Mouse (Mus musculus) T-helper 2 cell (primary cell): Measurements from ENCODE around the gene Kng1.

Experiments used
- in situ Hi-C: fragments of 300-600 bp; cut with MboI, MseI; formaldehyde crosslinking; loops from one replicate; pipeline ENCODE4 v1.15.1; 2025; ENCODE audit warnings: high pct_unique_total_duplicates

Gene Kng1

DNA sequence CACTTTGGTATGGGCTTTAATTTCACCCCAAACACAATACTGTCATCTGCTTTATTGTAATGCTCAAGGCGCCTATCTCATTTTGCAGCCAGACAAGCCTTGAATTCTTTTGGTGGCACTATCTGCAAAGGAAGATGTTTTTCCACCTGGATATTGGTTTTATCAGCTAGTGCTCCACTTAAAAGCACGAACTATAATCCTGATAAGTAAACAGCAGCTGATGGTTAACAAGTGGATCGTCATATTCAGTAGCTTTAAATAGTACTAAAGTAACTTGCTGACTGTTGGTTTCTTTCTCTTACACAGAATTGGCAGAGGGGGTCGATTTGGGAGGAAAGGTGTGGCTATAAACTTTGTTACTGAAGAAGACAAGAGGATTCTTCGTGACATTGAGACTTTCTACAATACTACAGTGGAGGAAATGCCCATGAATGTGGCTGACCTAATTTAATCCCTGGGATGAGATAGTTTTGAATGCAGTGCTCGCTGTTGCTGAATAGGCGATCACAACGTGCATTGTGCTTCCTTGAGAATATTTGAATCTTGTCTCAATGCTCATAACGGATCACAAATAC is 55.3 kb downstream of the Kng1 start:
- in situ Hi-C loops: loop anchor here (5.0 to 25.0 kb wide), 2 partner anchors 59 to 851 kb away; partner anchors contain the start of gene Tra2b

DNA sequence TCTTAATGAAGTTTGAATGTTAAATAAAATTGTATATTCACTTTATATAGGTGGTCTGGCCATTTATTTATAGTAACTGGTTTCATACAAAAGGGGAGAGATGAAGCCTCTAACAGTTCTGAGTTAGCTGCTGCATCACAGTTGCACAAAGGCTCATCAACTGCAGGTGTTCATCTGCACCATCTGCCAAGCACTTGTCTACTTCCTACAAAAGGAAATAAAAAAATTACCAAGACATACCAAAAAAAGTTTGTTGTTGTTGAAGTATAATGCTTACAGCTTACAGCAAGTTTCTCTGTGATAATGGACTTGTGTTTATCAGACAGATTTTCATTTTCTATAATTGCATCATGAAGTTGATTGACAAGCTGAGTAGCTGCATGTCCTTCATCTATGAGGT is 56.2 kb downstream of the Kng1 start:
- in situ Hi-C loops: loop anchor here (5.0 to 25.0 kb wide), 2 partner anchors 58 to 852 kb away; partner anchors contain the start of gene Tra2b

GRCm38 (mm10) chr16:23114339-23115171 is 56.9 kb downstream of the Kng1 start:
- in situ Hi-C loops: loop anchor here (5.0 to 25.0 kb wide), 2 partner anchors 58 to 852 kb away; partner anchors contain the start of gene Tra2b

DNA sequence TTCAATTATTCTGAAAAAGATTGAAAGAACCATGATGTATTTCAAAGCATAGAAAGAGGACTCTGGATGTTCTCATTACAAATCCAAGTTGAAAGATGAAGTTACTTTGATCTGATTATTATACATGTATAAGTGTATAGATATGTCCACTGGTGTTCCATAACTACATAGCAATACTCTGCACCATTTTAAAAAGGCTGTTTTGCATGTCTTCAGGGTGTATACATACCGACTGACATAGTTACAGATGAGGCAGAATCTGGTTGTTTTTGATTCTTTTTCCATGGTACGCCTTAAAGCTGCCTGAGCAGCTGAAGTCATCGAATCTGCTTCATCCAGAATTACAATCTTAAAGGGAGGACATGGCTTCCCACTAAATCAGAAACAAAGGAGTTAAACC is 57.8 kb downstream of the Kng1 start:
- in situ Hi-C loops: loop anchor here (25.0 kb wide), 1 partner anchor 853 kb away; the partner anchor contains the start of gene Tra2b

- in situ Hi-C loops: loop anchor here (25.0 kb wide), 1 partner anchor 855 kb away; the partner anchor contains the start of gene Tra2b
Measured at GRCm38 (mm10) chr16:23117173-23117572, 59.5 kb downstream of the Kng1 start.

- in situ Hi-C loops: loop anchor here (25.0 kb wide), 1 partner anchor 860 kb away; the partner anchor contains the start of gene Tra2b
Measured at GRCm38 (mm10) chr16:23122446-23122845, 64.8 kb downstream of the Kng1 start.

GRCm38 (mm10) chr16:23123104-23123503 is 65.4 kb downstream of the Kng1 start:
- in situ Hi-C loops: loop anchor here (25.0 kb wide), 1 partner anchor 861 kb away; the partner anchor contains the start of gene Tra2b

DNA sequence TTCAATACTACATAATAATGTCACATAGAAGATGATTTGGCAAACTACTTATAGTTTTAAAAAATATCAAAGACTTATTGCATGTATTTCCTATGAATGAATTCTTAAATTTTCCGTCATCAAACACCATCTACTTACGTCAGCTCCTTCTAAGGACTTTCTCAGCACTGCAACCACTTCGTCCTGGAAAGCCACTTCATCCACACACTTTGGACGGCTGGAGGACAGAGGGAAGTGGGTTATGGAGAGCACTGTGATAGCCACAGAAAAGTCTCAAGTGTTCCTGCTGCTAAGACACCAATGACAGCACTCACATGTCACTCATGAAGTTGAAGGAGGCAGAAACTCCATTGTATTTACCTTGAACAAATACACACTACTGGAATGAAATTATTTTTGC is 66.7 kb downstream of the Kng1 start:
- in situ Hi-C loops: loop anchor here (25.0 kb wide), 1 partner anchor 862 kb away; the partner anchor contains the start of gene Tra2b

DNA sequence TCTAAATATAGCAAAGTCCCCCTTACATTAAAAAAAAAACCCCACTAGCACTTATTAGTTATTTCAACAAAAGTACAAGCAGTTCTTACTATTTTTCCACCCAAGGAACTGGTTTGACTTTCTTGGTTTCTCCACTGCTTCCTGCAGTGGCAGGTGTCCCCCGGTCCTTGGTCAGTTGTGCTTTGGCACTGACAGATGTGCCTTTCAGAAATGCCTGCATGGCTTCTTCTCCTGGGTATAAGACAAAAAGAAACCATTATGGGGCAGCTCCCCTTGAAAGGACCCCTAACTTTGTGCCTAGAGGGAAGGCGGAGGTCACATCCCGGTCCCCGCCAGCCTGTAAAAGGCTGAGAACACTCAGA is 69.6 kb downstream of the Kng1 start:
- in situ Hi-C loops: no loop called here

- in situ Hi-C loops: no loop called here
Measured at GRCm38 (mm10) chr16:23127673-23128375, 70.2 kb downstream of the Kng1 start, which contains the start of gene Rfc4. Rfc4 (minus strand) TSS chr16:23127737.

- in situ Hi-C loops: no loop called here
Measured at GRCm38 (mm10) chr16:23130303-23130702, 72.6 kb downstream of the Kng1 start.
